Mouse (Mus musculus): ENCODE data around the gene Gm5244. TPM values are rescaled to one million over a fixed set of nuclear protein-coding genes. Genes with fewer than 3 reads are reported as not detected.

The Gm5244 gene
- not detected in 2 replicates for polyA plus RNA-seq (2012; rRNA removed; ENCODE audit: low replicate concordance)

GRCm38 (mm10) chr19:12846382-12846781, at the start of gene Gm5244:
Gene Gm5244 (plus strand): TSS chr19:12846682.

GRCm38 (mm10) chr19:12856983-12857382, 10.5 kb downstream of the Gm5244 start, which contains the start of gene Olfr1444:
Gene Olfr1444 (plus strand): TSS chr19:12857283.

DNA sequence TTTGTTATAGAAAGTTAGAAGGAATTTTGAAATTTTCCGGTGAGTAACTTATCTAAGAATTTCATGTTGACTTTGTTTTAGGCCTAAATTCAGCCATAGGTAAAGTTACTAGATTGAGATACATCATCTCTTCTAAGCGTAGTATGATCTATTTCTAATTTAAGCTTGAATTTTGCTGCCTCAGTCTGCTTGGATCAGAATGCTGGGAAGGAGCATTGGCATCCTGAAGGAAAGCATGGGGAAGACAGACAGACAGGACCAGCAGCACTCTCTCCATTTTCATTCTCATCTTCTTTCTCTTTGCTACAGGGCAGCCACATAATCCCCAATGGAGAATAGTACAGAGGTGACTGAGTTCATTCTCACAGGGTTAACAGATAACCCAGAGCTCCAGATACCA, 37.1 kb downstream of the Gm5244 start, which contains the start of gene Olfr1445:
Olfr1445 (plus strand) TSS at position 301 of the 400 bp plus-strand sequence.

GRCm38 (mm10) chr19:12893424-12893823, 46.9 kb downstream of the Gm5244 start, which contains the start of gene Olfr1446:
Gene Olfr1446 (minus strand): TSS chr19:12893524.

Other genes with a start within 250 kb of the Gm5244 start
- gene Gm4952, start 246.7 kb upstream of the Gm5244 start, polyA plus RNA-seq (2012; rRNA removed; ENCODE audit: low replicate concordance): 0.06 TPM in 1 of 2 replicates, not detected in the other
- not detected in 2 replicates for gene Glyat, start 213.4 kb upstream of the Gm5244 start, polyA plus RNA-seq (2012; rRNA removed; ENCODE audit: low replicate concordance)
- not detected in 2 replicates for gene Olfr1442, start 176.2 kb upstream of the Gm5244 start, polyA plus RNA-seq (2012; rRNA removed; ENCODE audit: low replicate concordance)
- not detected in 2 replicates for gene Olfr1443, start 168.6 kb upstream of the Gm5244 start, polyA plus RNA-seq (2012; rRNA removed; ENCODE audit: low replicate concordance)
- gene Keg1, start 150.9 kb upstream of the Gm5244 start, polyA plus RNA-seq (2012; rRNA removed; ENCODE audit: low replicate concordance): not detected in 2 replicates
- 0.66 and 0.76 TPM in 2 replicates for gene Cntf, start 81.0 kb upstream of the Gm5244 start, polyA plus RNA-seq (2012; rRNA removed; ENCODE audit: low replicate concordance)
- 19.6 and 23.0 TPM in 2 replicates for gene Zfp91, start 50.6 kb upstream of the Gm5244 start, polyA plus RNA-seq (2012; rRNA removed; ENCODE audit: low replicate concordance)
- 7.1 and 8.0 TPM in 2 replicates for gene Lpxn, start 50.5 kb upstream of the Gm5244 start, polyA plus RNA-seq (2012; rRNA removed; ENCODE audit: low replicate concordance)
- not detected in 2 replicates for gene Olfr1444, start 10.6 kb downstream of the Gm5244 start, polyA plus RNA-seq (2012; rRNA removed; ENCODE audit: low replicate concordance)
- gene Olfr1445, start 37.2 kb downstream of the Gm5244 start, polyA plus RNA-seq (2012; rRNA removed; ENCODE audit: low replicate concordance): not detected in 2 replicates
- gene Olfr1446, start 46.8 kb downstream of the Gm5244 start, polyA plus RNA-seq (2012; rRNA removed; ENCODE audit: low replicate concordance): not detected in 2 replicates
- gene Olfr1447, start 57.1 kb downstream of the Gm5244 start, polyA plus RNA-seq (2012; rRNA removed; ENCODE audit: low replicate concordance): not detected in 2 replicates
- not detected in 2 replicates for gene Olfr1448, start 77.7 kb downstream of the Gm5244 start, polyA plus RNA-seq (2012; rRNA removed; ENCODE audit: low replicate concordance)
- not detected in 2 replicates for gene Olfr1449, start 84.2 kb downstream of the Gm5244 start, polyA plus RNA-seq (2012; rRNA removed; ENCODE audit: low replicate concordance)
- not detected in 2 replicates for gene Olfr1450, start 103.6 kb downstream of the Gm5244 start, polyA plus RNA-seq (2012; rRNA removed; ENCODE audit: low replicate concordance)
- not detected in 2 replicates for gene Olfr1451, start 148.3 kb downstream of the Gm5244 start, polyA plus RNA-seq (2012; rRNA removed; ENCODE audit: low replicate concordance)
- gene Olfr1453, start 181.6 kb downstream of the Gm5244 start, polyA plus RNA-seq (2012; rRNA removed; ENCODE audit: low replicate concordance): not detected in 2 replicates
- not detected in 2 replicates for gene Olfr1454, start 213.9 kb downstream of the Gm5244 start, polyA plus RNA-seq (2012; rRNA removed; ENCODE audit: low replicate concordance)

All from subcutaneous adipose tissue, adult 2 months (tissue).